Mouse (Mus musculus): ENCODE data around the gene Gm5773. TPM values are rescaled to one million over a fixed set of nuclear protein-coding genes. Genes with fewer than 3 reads are reported as not detected.
"Not testable (repeated sequence)": the region's sequence is repeated elsewhere in the genome, so short reads cannot be mapped to it uniquely, and the experiment has no call there.

Gm5773 gene
- polyA plus RNA-seq (2014; fragmentation: Nextera tagmentation; extraction: Ambion mirVana): not detected in 2 replicates

DNA sequence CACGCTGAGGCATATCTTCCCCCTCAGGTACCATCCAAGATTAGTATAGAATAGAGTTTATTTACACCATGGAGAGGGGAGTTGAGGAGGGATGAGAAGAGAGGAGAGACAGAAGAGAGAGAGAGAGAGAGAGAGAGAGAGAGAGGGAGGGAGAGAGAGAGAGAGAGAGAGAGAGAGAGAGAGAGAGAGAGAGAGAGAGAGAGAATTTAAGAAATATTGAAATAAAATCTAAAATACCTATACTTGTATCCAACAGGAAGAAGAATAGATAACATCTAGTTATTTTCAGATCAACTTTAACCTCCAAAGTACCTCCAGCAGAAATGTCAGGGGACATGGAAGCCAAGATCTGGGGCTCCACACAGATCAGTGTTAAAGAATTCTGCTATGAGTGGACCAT lies at the start of gene Gm5773:
Gene Gm5773 (plus strand): TSS at position 301 of the 400 bp plus-strand sequence.
- not testable (repeated sequence) for H3K27me3 ChIP-seq (replicated peaks; ENCODE audit: control insufficient read depth, insufficient read depth, low read length); H3K27ac ChIP-seq (ENCODE audit: low read depth); H3K4me1 ChIP-seq (replicated peaks; ENCODE audit: control insufficient read depth, insufficient read depth, low read length); ATAC-seq (replicated peaks; ENCODE audit: low FRiP score, low TSS enrichment, low read depth); H3K9ac ChIP-seq (ENCODE audit: low read length); H3K36me3 ChIP-seq (ENCODE audit: control insufficient read depth, insufficient read depth, low read length); H3K9me3 ChIP-seq (ENCODE audit: control insufficient read depth, low read length); H3K4me2 ChIP-seq (ENCODE audit: low read length); H3K4me3 ChIP-seq (ENCODE audit: low read depth, low read length); DNase-seq (ENCODE audit: low spot score)
- 92% methylated on average over 1 of the region's 1 CpGs for WGBS

GRCm38 (mm10) chr3:93745475-93745874 lies 27.3 kb upstream of the Gm5773 start:
- not testable (repeated sequence) for H3K4me1 ChIP-seq (replicated peaks; ENCODE audit: control insufficient read depth, insufficient read depth, low read length); H3K4me2 ChIP-seq (ENCODE audit: low read length); H3K36me3 ChIP-seq (ENCODE audit: control insufficient read depth, insufficient read depth, low read length); H3K9me3 ChIP-seq (ENCODE audit: control insufficient read depth, low read length); H3K4me3 ChIP-seq (ENCODE audit: low read depth, low read length); H3K27ac ChIP-seq (ENCODE audit: low read depth); H3K27me3 ChIP-seq (replicated peaks; ENCODE audit: control insufficient read depth, insufficient read depth, low read length); ATAC-seq (replicated peaks; ENCODE audit: low FRiP score, low TSS enrichment, low read depth); DNase-seq (ENCODE audit: low spot score); H3K9ac ChIP-seq (ENCODE audit: low read length)
- 94% methylated on average over 1 of the region's 1 CpGs for WGBS

GRCm38 (mm10) chr3:93754022-93754421 lies 18.8 kb upstream of the Gm5773 start:
- not testable (repeated sequence) for H3K4me3 ChIP-seq (ENCODE audit: low read depth, low read length); H3K4me1 ChIP-seq (replicated peaks; ENCODE audit: control insufficient read depth, insufficient read depth, low read length); ATAC-seq (replicated peaks; ENCODE audit: low FRiP score, low TSS enrichment, low read depth); H3K4me2 ChIP-seq (ENCODE audit: low read length); H3K27me3 ChIP-seq (replicated peaks; ENCODE audit: control insufficient read depth, insufficient read depth, low read length); H3K36me3 ChIP-seq (ENCODE audit: control insufficient read depth, insufficient read depth, low read length); H3K9me3 ChIP-seq (ENCODE audit: control insufficient read depth, low read length); DNase-seq (ENCODE audit: low spot score); H3K27ac ChIP-seq (ENCODE audit: low read depth); H3K9ac ChIP-seq (ENCODE audit: low read length)
- 92% methylated on average over 18 of the region's 18 CpGs for WGBS

GRCm38 (mm10) chr3:93796098-93796497 lies 23.3 kb downstream of the Gm5773 start, which contains the start of gene Tdpoz4:
TSS of gene Tdpoz4 (plus strand) at chr3:93796398.
- not testable (repeated sequence) for H3K4me3 ChIP-seq (ENCODE audit: low read depth, low read length); H3K4me2 ChIP-seq (ENCODE audit: low read length); H3K9ac ChIP-seq (ENCODE audit: low read length); H3K27me3 ChIP-seq (replicated peaks; ENCODE audit: control insufficient read depth, insufficient read depth, low read length); H3K9me3 ChIP-seq (ENCODE audit: control insufficient read depth, low read length); ATAC-seq (replicated peaks; ENCODE audit: low FRiP score, low TSS enrichment, low read depth); DNase-seq (ENCODE audit: low spot score); H3K27ac ChIP-seq (ENCODE audit: low read depth); H3K36me3 ChIP-seq (ENCODE audit: control insufficient read depth, insufficient read depth, low read length); H3K4me1 ChIP-seq (replicated peaks; ENCODE audit: control insufficient read depth, insufficient read depth, low read length)

DNA sequence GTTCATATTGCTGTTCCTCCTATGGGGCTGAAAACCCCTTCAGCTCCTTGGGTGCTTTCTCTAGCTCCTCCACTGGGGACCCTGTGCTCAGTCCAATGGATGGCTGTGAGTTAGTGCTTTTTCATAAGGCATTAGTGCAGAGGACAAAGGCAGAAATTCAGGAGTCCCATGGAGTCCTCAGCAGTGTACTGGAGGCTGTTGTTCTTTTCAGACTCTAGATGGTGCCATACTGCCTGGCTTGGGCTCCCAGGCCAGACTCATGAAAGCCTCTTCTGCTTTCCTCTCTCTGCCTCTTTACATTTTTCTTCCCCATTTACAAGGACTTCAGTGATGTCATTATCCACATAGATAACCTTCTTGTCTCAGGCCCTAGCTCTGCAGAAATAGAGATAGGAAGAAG lies 40.5 kb downstream of the Gm5773 start:
- H3K27me3 ChIP-seq (replicated peaks; ENCODE audit: control insufficient read depth, insufficient read depth, low read length); H3K4me1 ChIP-seq (replicated peaks; ENCODE audit: control insufficient read depth, insufficient read depth, low read length); H3K9ac ChIP-seq (ENCODE audit: low read length); H3K27ac ChIP-seq (ENCODE audit: low read depth); H3K4me3 ChIP-seq (ENCODE audit: low read depth, low read length); H3K4me2 ChIP-seq (ENCODE audit: low read length); DNase-seq (ENCODE audit: low spot score); H3K36me3 ChIP-seq (ENCODE audit: control insufficient read depth, insufficient read depth, low read length); H3K9me3 ChIP-seq (ENCODE audit: control insufficient read depth, low read length): not testable (repeated sequence)
- 0 out of 2 replicates have a peak, but pooled peaks have one; percentile 27 for ATAC-seq (replicated peaks; ENCODE audit: low FRiP score, low TSS enrichment, low read depth)

Other genes starting within 250 kb of the Gm5773 start
- 497 and 519 TPM in 2 replicates for gene S100a10, start 217.9 kb upstream of the Gm5773 start, polyA plus RNA-seq (2014; fragmentation: Nextera tagmentation; extraction: Ambion mirVana)
- gene Tdpoz2, start 120.3 kb upstream of the Gm5773 start, polyA plus RNA-seq (2014; fragmentation: Nextera tagmentation; extraction: Ambion mirVana): not detected in 2 replicates
- gene Tdpoz1, start 96.7 kb upstream of the Gm5773 start, polyA plus RNA-seq (2014; fragmentation: Nextera tagmentation; extraction: Ambion mirVana): not detected in 2 replicates
- not detected in 2 replicates for gene Gm37596, start 79.9 kb upstream of the Gm5773 start, polyA plus RNA-seq (2014; fragmentation: Nextera tagmentation; extraction: Ambion mirVana)
- not detected in 2 replicates for gene Tdpoz4, start 23.4 kb downstream of the Gm5773 start, polyA plus RNA-seq (2014; fragmentation: Nextera tagmentation; extraction: Ambion mirVana)
- not detected in 2 replicates for gene Tdpoz3, start 53.0 kb downstream of the Gm5773 start, polyA plus RNA-seq (2014; fragmentation: Nextera tagmentation; extraction: Ambion mirVana)
- not detected in 2 replicates for gene Gm9117, start 170.5 kb downstream of the Gm5773 start, polyA plus RNA-seq (2014; fragmentation: Nextera tagmentation; extraction: Ambion mirVana)
- not detected in 2 replicates for gene Tdpoz5, start 188.3 kb downstream of the Gm5773 start, polyA plus RNA-seq (2014; fragmentation: Nextera tagmentation; extraction: Ambion mirVana)

All from intestine, embryonic 14.5 days (tissue).